Mouse (Mus musculus) ES-E14 (cell line): Measurements from ENCODE around the gene Fam168a.

Experiments used
- CHD2 ChIP-seq: IDR thresholded peaks from 2 replicates; pipeline ENCODE4 v1.6.1; 2014; ENCODE audit warnings: mild to moderate bottlenecking, low read depth, low read length, inconsistent platforms
- HCFC1 ChIP-seq: IDR thresholded peaks from 2 replicates; pipeline ENCODE4 v1.6.1; 2012; ENCODE audit warnings: low read length, inconsistent platforms, borderline replicate concordance; ENCODE audit not compliant: insufficient read depth
- ZC3H11A ChIP-seq: IDR thresholded peaks from 2 replicates; pipeline ENCODE4 v1.6.1; 2012; ENCODE audit warnings: low read depth, mild to moderate bottlenecking, inconsistent platforms, low read length, borderline replicate concordance

- TF ChIP-seq CHD2 (no peak), HCFC1 (no peak), ZC3H11A (no peak)
Observed at GRCm38 (mm10) chr7:100662231-100662630, 44.2 kb upstream of the Fam168a start, which contains the start of gene Plekhb1.
